Mouse (Mus musculus) induced T-regulatory cell, adult 2 months (primary cell): ENCODE measurements around the gene Eif3f.

Experiments used
- DNase-seq: peaks from one replicate; pipeline ENCODE4 v3.0.0-alpha.2; 2012; ENCODE audit warnings: low read depth

Gene Eif3f

GRCm38 (mm10) chr7:108933794-108934731, at the start of gene Eif3f:
Gene Eif3f (plus strand): TSS chr7:108934417.
- DNase-seq, result peak; percentile 99

- DNase-seq, result no peak
These were observed 49.3 kb upstream of the Eif3f start, which contains the start of gene Olfr518 for GRCm38 (mm10) chr7:108884906-108885305. Gene Olfr518 (minus strand): TSS chr7:108885006.

- DNase-seq, result no peak
These were observed 39.9 kb upstream of the Eif3f start, which contains the start of gene Olfr519 for GRCm38 (mm10) chr7:108894320-108894719. Gene Olfr519 (minus strand): TSS chr7:108894420.

GRCm38 (mm10) chr7:108903969-108904368, 30.2 kb upstream of the Eif3f start:
- DNase-seq, result no peak

- no peak for DNase-seq
These were observed 7.2 kb upstream of the Eif3f start for GRCm38 (mm10) chr7:108927043-108927442.

GRCm38 (mm10) chr7:108928280-108929188, 5.7 kb upstream of the Eif3f start:
- no peak for DNase-seq

GRCm38 (mm10) chr7:108929726-108930393, 4.4 kb upstream of the Eif3f start, which contains the start of gene Nlrp10:
Gene Nlrp10 (minus strand): TSS chr7:108930178.
- no peak for DNase-seq

GRCm38 (mm10) chr7:108934836-108935235, 619 bp downstream of the Eif3f start:
- DNase-seq, result no peak

GRCm38 (mm10) chr7:108935411-108935810, 1.2 kb downstream of the Eif3f start:
- no peak for DNase-seq

GRCm38 (mm10) chr7:108936591-108936990, 2.4 kb downstream of the Eif3f start:
- no peak for DNase-seq

- no peak for DNase-seq
These were observed 7.2 kb downstream of the Eif3f start for GRCm38 (mm10) chr7:108941466-108941865.

GRCm38 (mm10) chr7:108944002-108944401, 9.8 kb downstream of the Eif3f start:
- DNase-seq, result peak; percentile 79

- no peak for DNase-seq
These were observed 14.4 kb downstream of the Eif3f start for GRCm38 (mm10) chr7:108948611-108949010.

- no peak for DNase-seq
These were observed 15.1 kb downstream of the Eif3f start for GRCm38 (mm10) chr7:108949301-108949700.

- peak; percentile 95 for DNase-seq
These were observed 16.1 kb downstream of the Eif3f start, which contains the start of gene Tub for GRCm38 (mm10) chr7:108950312-108950761. Gene Tub (plus strand): TSS chr7:108950338.

- peak; percentile 47 for DNase-seq
These were observed 16.6 kb downstream of the Eif3f start for GRCm38 (mm10) chr7:108950762-108951331.

GRCm38 (mm10) chr7:108952801-108953200, 18.6 kb downstream of the Eif3f start:
- no peak for DNase-seq

- DNase-seq, result peak; percentile 85
These were observed 20.0 kb downstream of the Eif3f start for GRCm38 (mm10) chr7:108954185-108954584.

- no peak for DNase-seq
These were observed 23.5 kb downstream of the Eif3f start for GRCm38 (mm10) chr7:108957734-108958133.

- DNase-seq, result peak; percentile 42
These were observed 31.8 kb downstream of the Eif3f start for GRCm38 (mm10) chr7:108965968-108966367.

- peak; percentile 76 for DNase-seq
These were observed 32.6 kb downstream of the Eif3f start for GRCm38 (mm10) chr7:108966742-108967362.
